Mouse (Mus musculus) CD8-positive naive resting alpha-beta T cell, adult 57 days (primary cell): ENCODE measurements around the gene Olfr557. TPM values are rescaled to one million over a fixed set of nuclear protein-coding genes. Genes with fewer than 3 reads are reported as not detected.

Experiments used
- total RNA-seq: library from RNA; stranded (reverse); gene quantifications from one replicate; pipeline ENCODE4 v1.2.4, GENCODE M21; 2023

Gene Olfr557
- total RNA-seq: not detected

GRCm38 (mm10) chr7:102695358-102696125 is at the start of gene Olfr557:
Gene Olfr557 (plus strand): TSS chr7:102695910.

GRCm38 (mm10) chr7:102658523-102658922 is 37.2 kb upstream of the Olfr557 start, which contains the start of gene Olfr555:
Gene Olfr555 (plus strand): TSS chr7:102658823.

GRCm38 (mm10) chr7:102664599-102664998 is 31.1 kb upstream of the Olfr557 start, which contains the start of gene Olfr556:
Gene Olfr556 (plus strand): TSS chr7:102664899.

GRCm38 (mm10) chr7:102686944-102687501 is 8.7 kb upstream of the Olfr557 start, which contains the start of gene Trim68:
Gene Trim68 (minus strand): TSS chr7:102687327.

GRCm38 (mm10) chr7:102701915-102702314 is 6.2 kb downstream of the Olfr557 start, which contains the start of gene Olfr558:
Gene Olfr558 (plus strand): TSS chr7:102702215.

DNA sequence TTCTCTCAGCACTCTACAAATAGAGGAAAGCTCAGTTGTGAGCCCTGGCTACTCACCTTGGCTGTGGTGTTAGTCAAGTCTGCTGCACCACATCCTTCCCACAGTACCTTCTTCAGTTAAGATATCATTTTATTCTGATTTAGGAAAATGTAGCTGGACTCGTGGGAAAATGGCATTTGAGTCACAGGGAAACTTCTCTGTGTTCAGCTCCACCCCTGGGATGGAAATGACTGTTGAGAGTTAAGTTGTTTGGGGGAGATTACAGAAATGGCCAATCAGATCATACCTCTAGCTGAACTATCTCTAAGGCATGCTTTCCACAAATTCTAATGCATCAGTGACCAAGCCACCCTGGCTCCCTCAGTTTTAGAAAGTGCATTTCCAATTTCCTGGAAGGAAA is 23.3 kb downstream of the Olfr557 start, which contains the start of gene Olfr33:
TSS of gene Olfr33 (minus strand) at position 101 of the 400 bp plus-strand sequence.

GRCm38 (mm10) chr7:102727391-102727790 is 31.7 kb downstream of the Olfr557 start, which contains the start of gene Olfr559:
Gene Olfr559 (minus strand): TSS chr7:102727491.

Other genes starting within 250 kb of the Olfr557 start
- gene Olfr543, start 214.2 kb upstream of the Olfr557 start, total RNA-seq: not detected
- gene Olfr544, start 207.6 kb upstream of the Olfr557 start, total RNA-seq: not detected
- not detected for gene Olfr545, start 196.3 kb upstream of the Olfr557 start, total RNA-seq
- not detected for gene Olfr547, start 161.2 kb upstream of the Olfr557 start, total RNA-seq
- gene Olfr548-ps1, start 155.0 kb upstream of the Olfr557 start, total RNA-seq: not detected
- gene Olfr549, start 146.0 kb upstream of the Olfr557 start, total RNA-seq: not detected
- gene Trim21, start 130.4 kb upstream of the Olfr557 start, total RNA-seq: 43.3 TPM
- gene Olfr550, start 124.5 kb upstream of the Olfr557 start, total RNA-seq: not detected
- not detected for gene Olfr551, start 104.0 kb upstream of the Olfr557 start, total RNA-seq
- not detected for gene Olfr552, start 98.1 kb upstream of the Olfr557 start, total RNA-seq
- not detected for gene Olfr553, start 77.7 kb upstream of the Olfr557 start, total RNA-seq
- not detected for gene Olfr554, start 57.5 kb upstream of the Olfr557 start, total RNA-seq
- not detected for gene Olfr555, start 37.1 kb upstream of the Olfr557 start, total RNA-seq
- gene Olfr556, start 31.0 kb upstream of the Olfr557 start, total RNA-seq: not detected
- 14.1 TPM for gene Trim68, start 8.6 kb upstream of the Olfr557 start, total RNA-seq
- gene Olfr558, start 6.3 kb downstream of the Olfr557 start, total RNA-seq: not detected
- gene Olfr33, start 23.2 kb downstream of the Olfr557 start, total RNA-seq: not detected
- gene Olfr559, start 31.6 kb downstream of the Olfr557 start, total RNA-seq: not detected
- gene Olfr560, start 63.5 kb downstream of the Olfr557 start, total RNA-seq: not detected
- not detected for gene Olfr78, start 63.6 kb downstream of the Olfr557 start, total RNA-seq
- gene Olfr561, start 75.3 kb downstream of the Olfr557 start, total RNA-seq: not detected
- gene Olfr564, start 107.6 kb downstream of the Olfr557 start, total RNA-seq: not detected
- gene Olfr566, start 162.9 kb downstream of the Olfr557 start, total RNA-seq: not detected
- not detected for gene Olfr568, start 181.2 kb downstream of the Olfr557 start, total RNA-seq
- gene Olfr569, start 195.0 kb downstream of the Olfr557 start, total RNA-seq: not detected
- gene Olfr570, start 198.7 kb downstream of the Olfr557 start, total RNA-seq: not detected
- gene Olfr571, start 221.6 kb downstream of the Olfr557 start, total RNA-seq: not detected
- not detected for gene Olfr572, start 228.5 kb downstream of the Olfr557 start, total RNA-seq
- gene Olfr573-ps1, start 246.7 kb downstream of the Olfr557 start, total RNA-seq: not detected